Mouse (Mus musculus) cerebellum, adult 2 months (tissue): ENCODE data around the gene Derl3. TPM values are rescaled to one million over a fixed set of nuclear protein-coding genes. Genes with fewer than 3 reads are reported as not detected.

ENCODE experiments used
- DNase-seq, 2 experiments: peaks; one replicate each; pipeline ENCODE4 v3.0.0; 2021
- H3K27ac ChIP-seq: fragments of 200-500 bp; 2 replicates; pipeline ENCODE4 v1.5.1; 2012; ENCODE audit warnings: low read length, control low read depth, inconsistent platforms; ENCODE audit not compliant: insufficient read depth
- H3K27me3 ChIP-seq: fragments of 200-500 bp; 2 replicates; pipeline ENCODE4 v1.6.1; 2012; ENCODE audit warnings: inconsistent platforms, mild to moderate bottlenecking, low read length, moderate library complexity; ENCODE audit not compliant: control insufficient read depth, insufficient read depth
- H3K4me1 ChIP-seq: fragments of 200-500 bp; 2 replicates; pipeline ENCODE4 v1.6.1; 2011; ENCODE audit warnings: low read length; ENCODE audit not compliant: control insufficient read depth, insufficient read depth
- H3K4me3 ChIP-seq: fragments of 200-500 bp; replicated peaks from 2 replicates; pipeline ENCODE3; 2011; ENCODE audit warnings: mild to moderate bottlenecking, low read depth, low read length, control low read depth; ENCODE audit not compliant: insufficient read depth
- CTCF ChIP-seq: fragments of 200-500 bp; IDR thresholded peaks from 2 replicates; pipeline ENCODE4 v1.5.1; 2011; ENCODE audit warnings: low read depth, mild to moderate bottlenecking, control low read depth, low read length, moderate library complexity, borderline replicate concordance; ENCODE audit not compliant: insufficient read depth
- POLR2A ChIP-seq: fragments of 200-500 bp; IDR thresholded peaks from 2 replicates; pipeline ENCODE4 v1.6.1; 2011; ENCODE audit warnings: low read length, control low read depth, borderline replicate concordance; ENCODE audit not compliant: insufficient read depth
- WGBS: fragments of 180-500 bp; shearing (Covaris S2); methylation state at CpG from one replicate; pipeline ENCODE4 v1.1.7; 2018; 5-methylcytosine and 5-hydroxymethylcytosine counted together
- polyA plus RNA-seq: library from polyadenylated mRNA; depleted of rRNA; stranded (reverse); fragments of >200 nt; gene quantifications from 2 replicates; pipeline ENCODE4 v1.2.3, GENCODE M21; 2012

Gene Derl3
- polyA plus RNA-seq, 1 experiment: 3.4 TPM

- TF ChIP-seq CTCF (no peak), POLR2A (no peak)
- Histone ChIP-seq H3K27ac (peak overlapping the region; percentile 93), H3K4me1 (peaks cover 7% of the 10 kb centered on the region; the same call in 1 of the 2 replicates), H3K4me3 (peak overlapping the region; percentile 93), H3K27me3 (no peaks in the 10 kb centered on the region)
- WGBS: 4% methylated on average over 22 of the region's 22 CpGs
- no peak for DNase-seq
Measured at GRCm38 (mm10) chr10:75921726-75922560, 28.7 kb downstream of the Derl3 start.

- TF ChIP-seq CTCF (no peak), POLR2A (no peak)
- no peak for DNase-seq
- no peak overlapping the region for H3K4me3 ChIP-seq
- 67% methylated on average over 2 of the region's 2 CpGs for WGBS
- peaks cover 4% of the 10 kb centered on the region; the same call in 1 of the 2 replicates for H3K4me1 ChIP-seq
- no peaks in the 10 kb centered on the region for H3K27me3 ChIP-seq
- no peak overlapping the region for H3K27ac ChIP-seq
Measured at GRCm38 (mm10) chr10:75924324-75924723, 31.1 kb downstream of the Derl3 start.

GRCm38 (mm10) chr10:75926396-75926795 is 33.2 kb downstream of the Derl3 start:
- WGBS: 72% methylated on average over 13 of the region's 13 CpGs
- Histone ChIP-seq H3K27me3 (no peaks in the 10 kb centered on the region), H3K4me1 (peaks cover 4% of the 10 kb centered on the region; the same call in 1 of the 2 replicates), H3K4me3 (no peak overlapping the region), H3K27ac (no peak overlapping the region)
- TF ChIP-seq POLR2A: no peak
- no peak for TF ChIP-seq CTCF
- DNase-seq: no peak

GRCm38 (mm10) chr10:75930304-75930703 is 37.1 kb downstream of the Derl3 start:
- 23% methylated on average over 6 of the region's 6 CpGs for WGBS

GRCm38 (mm10) chr10:75931311-75931710 is 38.1 kb downstream of the Derl3 start:
- 42% methylated on average over 7 of the region's 7 CpGs for WGBS
- Histone ChIP-seq H3K27me3 (no peaks in the 10 kb centered on the region), H3K27ac (no peak overlapping the region), H3K4me3 (no peak overlapping the region), H3K4me1 (no peaks in the 10 kb centered on the region)
- DNase-seq: no peak
- TF ChIP-seq POLR2A (no peak), CTCF (no peak)

More at GRCm38 (mm10) chr10:75930304-75930703, 37.1 kb downstream of the Derl3 start:
- no peak for DNase-seq
- H3K4me1 ChIP-seq: no peaks in the 10 kb centered on the region
- no peak for TF ChIP-seq CTCF
- no peak for TF ChIP-seq POLR2A
- no peak overlapping the region for H3K27ac ChIP-seq
- H3K27me3 ChIP-seq: no peaks in the 10 kb centered on the region
- H3K4me3 ChIP-seq: no peak overlapping the region

- Histone ChIP-seq H3K4me3 (peak overlapping the region; percentile 50), H3K27ac (no peak overlapping the region), H3K27me3 (no peaks in the 10 kb centered on the region), H3K4me1 (peaks cover 4% of the 10 kb centered on the region)
- TF ChIP-seq CTCF (no peak), POLR2A (no peak)
- peak; percentile 28 to 53 for DNase-seq
- 2% methylated on average over 44 of the region's 44 CpGs for WGBS
Measured at GRCm38 (mm10) chr10:75932081-75932678, 39.0 kb downstream of the Derl3 start.

GRCm38 (mm10) chr10:75932891-75933290 is 39.7 kb downstream of the Derl3 start, which contains the start of gene Chchd10:
Chchd10 (plus strand) TSS chr10:75933130.
- DNase-seq: no peak
- no peak for TF ChIP-seq POLR2A
- no peak for TF ChIP-seq CTCF
- peak within 1 kb of the TSS; percentile 50 for H3K4me3 ChIP-seq
- H3K4me1 ChIP-seq: peaks cover 7% of the 10 kb centered on the region
- WGBS: 61% methylated on average over 6 of the region's 6 CpGs
- H3K27me3 ChIP-seq: no peaks in the 10 kb centered on the region
- H3K27ac ChIP-seq: no peak within 1 kb of the TSS
